Mouse (Mus musculus) bone marrow, adult 2 months (tissue): Measurements from ENCODE around the gene Wrap53.
A peak's percentile ranks its signal among the peaks of the same experiment; 100 is the strongest.

Experiments
- CTCF ChIP-seq: fragments of 200-500 bp; IDR thresholded peaks from 2 replicates; pipeline ENCODE4 v1.5.1; 2011; ENCODE audit warnings: low read length, control low read depth; ENCODE audit not compliant: control insufficient read depth, insufficient read depth
- POLR2A ChIP-seq: fragments of 200-500 bp; IDR thresholded peaks from 2 replicates; pipeline ENCODE4 v1.6.1; 2011; ENCODE audit warnings: low read depth, mild to moderate bottlenecking, control low read depth, low read length, borderline replicate concordance; ENCODE audit not compliant: control insufficient read depth

DNA sequence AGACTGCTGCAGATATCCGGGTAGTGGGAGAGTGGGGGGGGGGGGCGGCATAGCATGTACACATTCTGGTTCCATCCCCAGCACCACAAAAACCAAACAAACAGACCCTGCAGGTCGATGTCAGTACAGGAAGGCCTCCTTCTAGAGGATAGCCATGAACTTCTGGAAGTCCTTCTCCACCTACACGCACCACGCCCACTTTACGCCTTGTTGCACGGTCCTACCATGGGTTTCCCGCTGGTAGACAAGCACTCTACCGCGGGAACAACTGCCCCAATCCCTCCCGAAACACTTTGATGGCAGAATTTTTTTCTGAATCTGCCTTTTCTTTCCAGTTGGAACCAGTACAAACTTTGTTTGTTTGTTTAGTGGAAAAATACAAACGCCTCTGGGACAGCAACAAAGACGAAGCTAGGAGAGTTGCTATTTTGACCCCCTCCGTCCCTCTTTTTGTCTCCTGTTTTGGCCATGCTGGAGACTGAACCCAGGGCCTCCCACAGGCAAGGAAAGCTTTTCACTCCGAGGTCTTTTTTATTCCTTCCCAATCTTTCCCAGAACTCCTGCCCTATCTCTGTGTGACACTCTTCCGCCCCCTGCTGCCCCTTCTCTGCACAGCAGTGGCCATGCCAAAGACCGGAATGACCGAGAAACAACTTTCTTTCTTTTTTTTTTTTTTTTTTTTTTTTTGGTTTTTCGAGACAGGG lies 33.6 kb upstream of the Wrap53 start:
- no peak for TF ChIP-seq POLR2A
- peak; percentile 84 for TF ChIP-seq CTCF
